Mouse (Mus musculus): Measurements from ENCODE around the gene Med12l. TPM values are rescaled to one million over a fixed set of nuclear protein-coding genes. Genes with fewer than 3 reads are reported as not detected.

The Med12l gene
- polyA plus RNA-seq, 1 experiment from 2014 or later: 3.1 TPM

DNA sequence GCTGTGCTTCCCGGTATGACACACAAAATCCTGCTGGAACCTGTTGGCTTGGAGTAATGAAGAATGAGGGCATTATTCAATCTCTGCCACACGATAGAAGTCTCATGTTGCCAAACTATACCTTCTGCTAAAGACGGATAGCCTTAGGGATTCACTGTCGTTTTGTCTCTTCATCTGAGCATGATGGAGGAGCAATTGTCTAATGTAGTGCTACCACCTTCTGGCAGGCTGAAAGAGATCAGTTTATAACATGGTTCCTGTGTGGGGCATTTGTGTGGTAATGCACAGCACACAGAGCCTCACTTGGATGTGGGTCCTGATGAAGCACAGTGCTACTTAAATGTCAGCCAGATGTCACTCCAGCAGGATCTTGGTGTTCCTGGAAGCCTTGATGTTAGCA lies 163.6 kb downstream of the Med12l start:
- no peak for ATAC-seq (ENCODE audit: insufficient number of reproducible peaks, low FRiP score, low TSS enrichment, low read depth)
- no peaks in the 10 kb centered on the region for H3K36me3 ChIP-seq
- H3K4me3 ChIP-seq (replicated peaks): no peak overlapping the region
- peaks cover 3% of the 10 kb centered on the region; the same call in 1 of the 2 replicates for H3K4me1 ChIP-seq
- no peaks in the 10 kb centered on the region for H3K27me3 ChIP-seq
- no peak overlapping the region for H3K9ac ChIP-seq
- H3K27ac ChIP-seq (replicated peaks): no peak overlapping the region
- WGBS: 49% methylated on average over 4 of the region's 4 CpGs
- no peak overlapping the region for H3K4me2 ChIP-seq (replicated peaks)
- H3K9me3 ChIP-seq (replicated peaks): no peaks in the 10 kb centered on the region

- Histone ChIP-seq H3K27ac (replicated peaks) (no peak overlapping the region), H3K9ac (no peak overlapping the region), H3K9me3 (replicated peaks) (no peaks in the 10 kb centered on the region), H3K4me3 (replicated peaks) (no peak overlapping the region), H3K4me2 (replicated peaks) (no peak overlapping the region), H3K4me1 (peaks cover 3% of the 10 kb centered on the region; the same call in 1 of the 2 replicates), H3K27me3 (no peaks in the 10 kb centered on the region), H3K36me3 (no peaks in the 10 kb centered on the region)
- 43% methylated on average over 2 of the region's 2 CpGs for WGBS
- no peak for ATAC-seq (ENCODE audit: insufficient number of reproducible peaks, low FRiP score, low TSS enrichment, low read depth)
Measured at GRCm38 (mm10) chr3:59169921-59170627, 164.4 kb downstream of the Med12l start.

DNA sequence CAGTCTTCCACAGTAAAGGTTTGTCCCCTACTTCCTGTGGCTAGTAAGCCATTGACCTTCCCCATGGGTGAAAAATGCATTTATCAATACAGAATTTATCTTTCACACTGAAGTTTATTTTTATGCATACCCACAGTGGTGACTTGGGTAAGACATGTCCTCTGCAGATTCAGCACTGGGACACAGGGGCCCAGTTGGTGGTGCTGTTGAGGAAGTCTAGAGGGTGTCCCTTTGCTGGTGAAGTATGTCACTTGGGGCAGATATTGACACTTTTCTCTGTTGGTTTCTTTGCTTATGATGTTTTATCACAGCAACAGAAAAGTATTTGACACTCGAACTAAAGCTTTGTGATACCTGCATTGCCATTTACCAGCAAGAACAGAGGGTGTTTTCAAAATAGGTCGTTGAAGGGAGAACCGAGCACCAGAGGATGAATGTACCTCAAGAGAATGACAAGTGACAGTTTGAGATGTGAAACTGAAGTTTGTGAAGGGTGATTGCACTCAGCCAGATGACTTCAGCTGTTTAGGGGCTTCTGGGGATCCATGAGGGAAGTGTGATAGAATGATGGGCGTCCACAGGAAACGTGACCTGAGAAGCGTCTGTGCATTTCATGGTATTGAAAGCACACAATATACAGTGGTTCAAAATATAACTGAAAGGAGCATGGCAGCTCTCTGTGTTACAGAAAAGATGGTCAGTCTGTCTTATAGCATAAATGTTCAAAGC lies 169.0 kb downstream of the Med12l start:
- no peaks in the 10 kb centered on the region for H3K36me3 ChIP-seq
- ATAC-seq (ENCODE audit: insufficient number of reproducible peaks, low FRiP score, low TSS enrichment, low read depth): no peak
- 78% methylated on average over 6 of the region's 6 CpGs for WGBS

GRCm38 (mm10) chr3:59175234-59175633 lies 169.6 kb downstream of the Med12l start:
- WGBS: 20% methylated on average over 5 of the region's 5 CpGs
- no peaks in the 10 kb centered on the region for H3K27me3 ChIP-seq
- no peaks in the 10 kb centered on the region for H3K9me3 ChIP-seq (replicated peaks)
- no peak overlapping the region for H3K9ac ChIP-seq
- ATAC-seq (ENCODE audit: insufficient number of reproducible peaks, low FRiP score, low TSS enrichment, low read depth): no peak
- H3K27ac ChIP-seq (replicated peaks): no peak overlapping the region
- no peak overlapping the region for H3K4me3 ChIP-seq (replicated peaks)
- no peaks in the 10 kb centered on the region for H3K4me1 ChIP-seq
- H3K36me3 ChIP-seq: no peaks in the 10 kb centered on the region
- no peak overlapping the region for H3K4me2 ChIP-seq (replicated peaks)

More for the DNA sequence above, 169.0 kb downstream of the Med12l start:
- Histone ChIP-seq H3K9ac (no peak overlapping the region), H3K27me3 (no peaks in the 10 kb centered on the region), H3K27ac (replicated peaks) (no peak overlapping the region), H3K4me3 (replicated peaks) (no peak overlapping the region), H3K4me2 (replicated peaks) (no peak overlapping the region), H3K9me3 (replicated peaks) (no peaks in the 10 kb centered on the region), H3K4me1 (peaks cover 3% of the 10 kb centered on the region; the same call in 1 of the 2 replicates)

DNA sequence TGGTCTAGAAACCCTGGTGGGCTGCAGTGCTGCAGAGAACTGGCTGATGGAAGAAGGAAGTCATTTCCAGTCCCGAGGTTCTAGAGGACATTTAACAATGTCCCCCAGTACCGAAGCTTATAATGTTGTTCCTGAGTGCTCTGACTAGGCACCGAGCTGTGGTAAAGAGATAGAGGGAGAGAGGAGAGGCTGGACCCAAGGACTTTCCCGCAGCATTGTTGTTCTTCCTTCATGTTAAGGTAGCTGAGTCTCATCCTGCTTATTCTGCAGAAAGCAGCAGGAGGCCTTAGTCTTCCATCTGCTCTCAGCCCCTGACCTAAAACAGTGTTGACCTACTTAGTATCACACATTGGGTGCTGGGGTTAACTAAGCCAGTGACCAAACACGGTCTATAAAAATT lies 171.2 kb downstream of the Med12l start:
- H3K36me3 ChIP-seq: no peaks in the 10 kb centered on the region
- no peaks in the 10 kb centered on the region for H3K9me3 ChIP-seq (replicated peaks)
- no peak for ATAC-seq (ENCODE audit: insufficient number of reproducible peaks, low FRiP score, low TSS enrichment, low read depth)
- no peak overlapping the region for H3K4me3 ChIP-seq (replicated peaks)
- no peak overlapping the region for H3K9ac ChIP-seq
- H3K27ac ChIP-seq (replicated peaks): no peak overlapping the region
- no peaks in the 10 kb centered on the region for H3K27me3 ChIP-seq
- H3K4me2 ChIP-seq (replicated peaks): no peak overlapping the region
- H3K4me1 ChIP-seq: 0 out of 2 replicates have a peak, but pooled peaks cover 3% of the 10 kb centered on the region
- 72% methylated on average over 5 of the region's 5 CpGs for WGBS

DNA sequence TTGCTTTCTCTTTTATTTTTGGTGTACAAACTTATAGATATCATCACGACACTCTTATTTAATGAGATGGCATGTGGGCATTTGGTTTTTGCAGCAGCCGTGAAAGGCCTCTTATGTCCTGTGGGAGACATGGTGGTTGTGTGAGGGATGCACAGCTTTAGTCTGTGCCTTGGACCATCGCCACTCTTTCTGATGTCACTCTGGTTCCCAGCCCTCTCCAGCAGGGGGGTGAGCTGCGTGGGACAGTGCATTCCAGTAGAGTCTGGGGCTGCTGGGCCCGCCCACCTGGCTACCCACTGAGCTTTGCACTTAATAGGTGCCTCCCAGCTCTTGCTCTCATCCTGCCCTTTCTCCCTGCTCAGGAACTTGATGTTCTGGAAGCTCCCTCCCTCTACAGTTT lies 175.5 kb downstream of the Med12l start:
- Histone ChIP-seq H3K4me2 (replicated peaks) (no peak overlapping the region), H3K36me3 (no peaks in the 10 kb centered on the region), H3K4me1 (0 out of 2 replicates have a peak, but pooled peaks cover 3% of the 10 kb centered on the region), H3K27me3 (no peaks in the 10 kb centered on the region), H3K9ac (no peak overlapping the region), H3K4me3 (replicated peaks) (no peak overlapping the region), H3K27ac (replicated peaks) (no peak overlapping the region), H3K9me3 (replicated peaks) (no peaks in the 10 kb centered on the region)
- WGBS: 60% methylated on average over 5 of the region's 5 CpGs
- ATAC-seq (ENCODE audit: insufficient number of reproducible peaks, low FRiP score, low TSS enrichment, low read depth): no peak

- no peak overlapping the region for H3K4me2 ChIP-seq (replicated peaks)
- 0 out of 2 replicates have a peak overlapping the region, but pooled peaks have one; percentile 6 for H3K27ac ChIP-seq (replicated peaks)
- ATAC-seq (ENCODE audit: insufficient number of reproducible peaks, low FRiP score, low TSS enrichment, low read depth): no peak
- no peak overlapping the region for H3K9ac ChIP-seq
- no peaks in the 10 kb centered on the region for H3K27me3 ChIP-seq
- H3K4me3 ChIP-seq (replicated peaks): no peak overlapping the region
- H3K9me3 ChIP-seq (replicated peaks): no peaks in the 10 kb centered on the region
- 0 out of 2 replicates have a peak, but pooled peaks cover 3% of the 10 kb centered on the region for H3K4me1 ChIP-seq
- H3K36me3 ChIP-seq: no peaks in the 10 kb centered on the region
Measured at GRCm38 (mm10) chr3:59182129-59182528, 176.5 kb downstream of the Med12l start.

GRCm38 (mm10) chr3:59185662-59186061 lies 180.0 kb downstream of the Med12l start:
- H3K9ac ChIP-seq: no peak overlapping the region
- H3K9me3 ChIP-seq (replicated peaks): no peaks in the 10 kb centered on the region
- 0 out of 2 replicates have a peak, but pooled peaks cover 3% of the 10 kb centered on the region for H3K4me1 ChIP-seq
- no peak overlapping the region for H3K27ac ChIP-seq (replicated peaks)
- ATAC-seq (ENCODE audit: insufficient number of reproducible peaks, low FRiP score, low TSS enrichment, low read depth): no peak
- 90% methylated on average over 4 of the region's 4 CpGs for whole genome bisulfite sequencing
- no peaks in the 10 kb centered on the region for H3K27me3 ChIP-seq
- H3K4me2 ChIP-seq (replicated peaks): no peak overlapping the region
- H3K36me3 ChIP-seq: no peaks in the 10 kb centered on the region
- H3K4me3 ChIP-seq (replicated peaks): no peak overlapping the region

DNA sequence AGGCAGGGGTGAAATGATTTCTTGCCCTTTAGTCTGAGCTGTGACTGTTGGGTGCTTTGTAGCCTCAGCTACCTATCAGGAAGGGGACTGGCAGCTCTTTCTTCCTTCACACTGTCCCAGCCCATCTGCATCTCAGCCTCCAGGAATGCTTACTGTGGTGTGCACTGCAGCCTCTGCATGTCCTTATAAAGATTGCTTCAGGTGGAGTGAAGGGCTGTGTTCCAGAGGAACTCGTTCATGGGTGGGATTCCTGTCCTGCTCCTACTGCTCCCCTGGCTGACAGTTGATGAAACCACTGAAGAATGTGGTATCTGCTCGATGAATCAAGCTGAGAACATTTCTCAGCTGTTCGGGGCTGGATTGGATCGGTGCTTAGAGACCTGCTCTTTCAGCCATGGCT lies 181.7 kb downstream of the Med12l start:
- H3K9me3 ChIP-seq (replicated peaks): no peaks in the 10 kb centered on the region
- H3K36me3 ChIP-seq: no peaks in the 10 kb centered on the region
- no peak overlapping the region for H3K27ac ChIP-seq (replicated peaks)
- H3K4me3 ChIP-seq (replicated peaks): no peak overlapping the region
- no peak overlapping the region for H3K4me2 ChIP-seq (replicated peaks)
- no peaks in the 10 kb centered on the region for H3K27me3 ChIP-seq
- WGBS: 63% methylated on average over 4 of the region's 4 CpGs
- H3K4me1 ChIP-seq: no peaks in the 10 kb centered on the region
- ATAC-seq (ENCODE audit: insufficient number of reproducible peaks, low FRiP score, low TSS enrichment, low read depth): no peak
- no peak overlapping the region for H3K9ac ChIP-seq

- Histone ChIP-seq H3K27me3 (no peaks in the 10 kb centered on the region), H3K4me1 (no peaks in the 10 kb centered on the region), H3K4me2 (replicated peaks) (no peak overlapping the region), H3K36me3 (no peaks in the 10 kb centered on the region), H3K9me3 (replicated peaks) (no peaks in the 10 kb centered on the region), H3K9ac (no peak overlapping the region), H3K27ac (replicated peaks) (no peak overlapping the region), H3K4me3 (replicated peaks) (no peak overlapping the region)
- WGBS: 90% methylated on average over 6 of the region's 6 CpGs
- ATAC-seq (ENCODE audit: insufficient number of reproducible peaks, low FRiP score, low TSS enrichment, low read depth): no peak
Measured at GRCm38 (mm10) chr3:59191674-59192073, 186.0 kb downstream of the Med12l start.

DNA sequence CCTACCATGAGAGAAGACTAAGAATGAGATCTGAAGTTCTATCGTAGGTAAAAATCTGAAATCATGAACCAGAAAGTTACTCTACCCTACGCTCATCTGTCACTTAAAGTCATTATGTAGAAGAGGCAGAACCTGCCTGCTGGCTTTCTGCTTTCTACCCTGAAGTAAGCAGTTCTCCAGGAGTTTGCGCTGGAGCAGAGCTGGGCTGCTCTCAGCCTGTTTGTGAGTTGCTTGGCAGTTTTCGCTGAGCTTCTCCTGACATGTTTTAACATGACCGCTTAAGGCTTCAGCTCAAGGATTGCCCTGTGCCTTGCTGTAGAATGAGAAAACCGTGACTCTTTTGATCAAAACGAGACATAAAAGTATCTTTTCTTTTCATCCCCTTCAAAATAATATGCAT lies 188.5 kb downstream of the Med12l start:
- H3K27me3 ChIP-seq: no peaks in the 10 kb centered on the region
- peak overlapping the region; percentile 84 for H3K27ac ChIP-seq (replicated peaks)
- 65% methylated on average over 7 of the region's 7 CpGs for WGBS
- peak overlapping the region; percentile 24 for H3K4me3 ChIP-seq (replicated peaks)
- no peaks in the 10 kb centered on the region for H3K9me3 ChIP-seq (replicated peaks)
- peak overlapping the region; percentile 30; the same call in 1 of the 2 replicates for H3K4me2 ChIP-seq (replicated peaks)
- no peaks in the 10 kb centered on the region for H3K36me3 ChIP-seq
- no peak overlapping the region for H3K9ac ChIP-seq
- ATAC-seq (ENCODE audit: insufficient number of reproducible peaks, low FRiP score, low TSS enrichment, low read depth): no peak
- no peaks in the 10 kb centered on the region for H3K4me1 ChIP-seq
